Comparison of ENCODE assay signal across 10 mouse cellular contexts in genomic region chr4:57611303-57612077, GRCm38 (mm10). TPM values are rescaled to one million over a fixed set of nuclear protein-coding genes. Genes with fewer than 3 reads are reported as not detected.
A peak's percentile ranks its signal among the peaks of the same experiment; 100 is the strongest.
DNase-seq lines count a peak whose midpoint lies in the region; ATAC-seq and TF ChIP-seq lines count a peak whose summit lies in the region.
"Had no signal": no experiment of that assay in that cellular context is flagged by ENCODE, and none has a peak within 500 bp of the region (broad histone marks: within the 10 kb centered on the region; RNA-seq: fewer than 3 reads in every experiment).

No protein-coding gene starts in this region.

- no peaks in the 10 kb centered on the region for H3K27me3 ChIP-seq in lung, embryonic 14.5 days (ENCODE audit: insufficient read depth, low read length)
- no peaks in the 10 kb centered on the region for H3K27me3 ChIP-seq in embryonic facial prominence, embryonic 14.5 days (replicated peaks; ENCODE audit: control insufficient read depth, insufficient read depth, low read length)
- H3K27me3 ChIP-seq in hindbrain, embryonic 16.5 days (replicated peaks; ENCODE audit: control insufficient read depth, insufficient read depth, low read length), result no peaks in the 10 kb centered on the region
- H3K27me3 ChIP-seq in stomach, embryonic 14.5 days (ENCODE audit: control insufficient read depth, insufficient read depth, low read length), result no peaks in the 10 kb centered on the region

- peaks cover 18% of the 10 kb centered on the region for H3K4me1 ChIP-seq in lung, embryonic 14.5 days (ENCODE audit: insufficient read depth)
- peaks cover 53% of the 10 kb centered on the region for H3K4me1 ChIP-seq in embryonic facial prominence, embryonic 14.5 days (ENCODE audit: control insufficient read depth, insufficient read depth, low read length)
- peaks cover 5% of the 10 kb centered on the region for H3K4me1 ChIP-seq in hindbrain, embryonic 16.5 days (ENCODE audit: control insufficient read depth, insufficient read depth, low read depth, low read length)
- H3K4me1 ChIP-seq in stomach, embryonic 14.5 days (ENCODE audit: control insufficient read depth, insufficient read depth, low read length), result peaks cover 21% of the 10 kb centered on the region; the same call in 1 of the 2 replicates

- H3K4me2 ChIP-seq in lung, embryonic 14.5 days, result peak overlapping the region; percentile 51
- peak overlapping the region; percentile 50 for H3K4me2 ChIP-seq in embryonic facial prominence, embryonic 14.5 days (ENCODE audit: low read depth, low read length)
- peak overlapping the region; percentile 22; the same call in 1 of the 2 replicates for H3K4me2 ChIP-seq in hindbrain, embryonic 16.5 days (ENCODE audit: low read length)
- H3K4me2 ChIP-seq in stomach, embryonic 14.5 days (replicated peaks; ENCODE audit: low read depth, low read length), result peak overlapping the region; percentile 28

- no peak for TF ChIP-seq CTCF in lung, embryonic 14.5 days (IDR thresholded peaks at IDR 0.05; ENCODE audit: low read depth)

- H3K36me3 ChIP-seq in lung, embryonic 14.5 days (ENCODE audit: insufficient read depth), result no peaks in the 10 kb centered on the region
- H3K36me3 ChIP-seq in embryonic facial prominence, embryonic 14.5 days (ENCODE audit: control insufficient read depth, insufficient read depth, low read length), result no peaks in the 10 kb centered on the region
- H3K36me3 ChIP-seq in hindbrain, embryonic 16.5 days (ENCODE audit: control insufficient read depth, insufficient read depth, low read length), result no peaks in the 10 kb centered on the region
- H3K36me3 ChIP-seq in stomach, embryonic 14.5 days (ENCODE audit: control insufficient read depth, insufficient read depth, low read length), result no peaks in the 10 kb centered on the region

- peak; percentile 87 for ATAC-seq in lung, embryonic 14.5 days (ENCODE audit: insufficient read depth)
- peak; percentile 86 for ATAC-seq in embryonic facial prominence, embryonic 14.5 days (ENCODE audit: low read depth)
- no peak; the same call in 1 of the 2 replicates for ATAC-seq in hindbrain, embryonic 16.5 days
- ATAC-seq in stomach, embryonic 14.5 days (ENCODE audit: insufficient number of reproducible peaks, insufficient read depth, low FRiP score, low read depth), result peak; percentile 71
- ATAC-seq: inflammation-experienced regulatory T-cells, adult 6 months had no signal

- peak overlapping the region; percentile 86 for H3K27ac ChIP-seq in lung, embryonic 14.5 days (ENCODE audit: low read depth)
- peak overlapping the region; percentile 79 for H3K27ac ChIP-seq in embryonic facial prominence, embryonic 14.5 days (replicated peaks; ENCODE audit: low read depth, low read length)
- H3K27ac ChIP-seq in hindbrain, embryonic 16.5 days (ENCODE audit: low read depth, low read length), result no peak overlapping the region
- peak overlapping the region; percentile 59; the same call in 1 of the 2 replicates for H3K27ac ChIP-seq in stomach, embryonic 14.5 days (ENCODE audit: low read length)
- H3K27ac ChIP-seq: macrophage had no signal

- H3K4me3 ChIP-seq in lung, embryonic 14.5 days (ENCODE audit: low read depth, low read length), result 0 out of 2 replicates have a peak overlapping the region, but pooled peaks have one; percentile 8
- H3K4me3 ChIP-seq in embryonic facial prominence, embryonic 14.5 days (ENCODE audit: low read depth, low read length), result peak overlapping the region; percentile 9
- no peak overlapping the region for H3K4me3 ChIP-seq in hindbrain, embryonic 16.5 days (ENCODE audit: low read length)
- H3K4me3 ChIP-seq in stomach, embryonic 14.5 days (ENCODE audit: low read depth, low read length), result no peak overlapping the region

- peak; percentile 85 for DNase-seq in lung, embryonic 14.5 days
- no peak for DNase-seq in lung, postnatal 14 days
- peak; percentile 94 for DNase-seq in embryonic facial prominence, embryonic 14.5 days (ENCODE audit: low spot score)
- no peak for DNase-seq in urinary bladder, postnatal 25 days (ENCODE audit: low spot score)
- DNase-seq in ovary, adult 18-20 months (ENCODE audit: low spot score), result no peak
- no peak for DNase-seq in thymus, postnatal 4 days

- 11% methylated on average over 17 of the region's 17 CpGs for WGBS in lung, embryonic 14.5 days
- WGBS in embryonic facial prominence, embryonic 14.5 days, result 9% methylated on average over 17 of the region's 17 CpGs
- WGBS in hindbrain, embryonic 16.5 days, result 46% methylated on average over 17 of the region's 17 CpGs
- 22% methylated on average over 17 of the region's 17 CpGs for WGBS in stomach, embryonic 14.5 days

- H3K9ac ChIP-seq in lung, embryonic 14.5 days, result peak overlapping the region; percentile 21; the same call in 1 of the 2 replicates
- H3K9ac ChIP-seq in embryonic facial prominence, embryonic 14.5 days (ENCODE audit: low read depth, low read length), result peak overlapping the region; percentile 23; the same call in 1 of the 2 replicates
- no peak overlapping the region for H3K9ac ChIP-seq in hindbrain, embryonic 16.5 days (ENCODE audit: low read depth, low read length)
- H3K9ac ChIP-seq in stomach, embryonic 14.5 days (replicated peaks; ENCODE audit: low read depth, low read length), result no peak overlapping the region

- no peaks in the 10 kb centered on the region for H3K9me3 ChIP-seq in lung, embryonic 14.5 days (ENCODE audit: low read depth, low read length)
- H3K9me3 ChIP-seq in embryonic facial prominence, embryonic 14.5 days (ENCODE audit: control insufficient read depth, low read length), result no peaks in the 10 kb centered on the region
- no peaks in the 10 kb centered on the region for H3K9me3 ChIP-seq in hindbrain, embryonic 16.5 days (ENCODE audit: control insufficient read depth, low read length)
- no peaks in the 10 kb centered on the region for H3K9me3 ChIP-seq in stomach, embryonic 14.5 days (ENCODE audit: control insufficient read depth, low read depth, low read length)

RNA-seq across cellular contexts. Expression of gene Pakap, which starts 43.5 kb away (rescaled TPM):
- 56.2 and 57.2 TPM in 2 replicates for polyA plus RNA-seq in lung, embryonic 14.5 days (2014; fragmentation: Nextera tagmentation; extraction: Ambion mirVana)
- 25.4 and 27.7 TPM in 2 replicates for polyA plus RNA-seq in embryonic facial prominence, embryonic 14.5 days (2014; fragmentation: Nextera tagmentation; extraction: Ambion mirVana)
- polyA plus RNA-seq in hindbrain, embryonic 16.5 days (2015; fragmentation: Nextera tagmentation; extraction: Ambion mirVana), result 14.0 and 14.1 TPM in 2 replicates
- polyA plus RNA-seq in stomach, embryonic 14.5 days (2014; fragmentation: Nextera tagmentation; extraction: Ambion mirVana), result 30.1 and 32.7 TPM in 2 replicates
- polyA plus RNA-seq: macrophage had no signal

Comparison
In these comparisons a context has a peak if more than half of its experiments do, and no peak if none do; other contexts are left out.
1. DNase-seq: peak in lung, embryonic 14.5 days (single experiment) and embryonic facial prominence, embryonic 14.5 days (single experiment); none in lung, postnatal 14 days (single experiment), urinary bladder, postnatal 25 days (single experiment), ovary, adult 18-20 months (single experiment) and thymus, postnatal 4 days (single experiment).
2. H3K4me3 ChIP-seq: peak in lung, embryonic 14.5 days (single experiment) and embryonic facial prominence, embryonic 14.5 days (single experiment); none in hindbrain, embryonic 16.5 days (single experiment) and stomach, embryonic 14.5 days (single experiment).
3. H3K9ac ChIP-seq: peak in lung, embryonic 14.5 days (single experiment) and embryonic facial prominence, embryonic 14.5 days (single experiment); none in hindbrain, embryonic 16.5 days (single experiment) and stomach, embryonic 14.5 days (single experiment).
4. Peak in every context shown above with its lines, with median percentiles within 50 percentile points of each other: H3K4me2 ChIP-seq.